Mouse (Mus musculus) lung, embryonic 14.5 days (tissue): ENCODE measurements at regions not wholly inside any gene's neighbourhood (a gene's known extent, or its start where the extent isn't known, plus 50 kb on each side); places are given as distances from the start of the nearest gene placed in this dataset.
"Not testable (repeated sequence)": the region's sequence is repeated elsewhere in the genome, so short reads cannot be mapped to it uniquely, and the experiment has no call there.

Experiments
- ATAC-seq: fragments of 200-750 bp; cut with Nextera tagmentation; 2 replicates; pipeline ENCODE4 v1.8.0; 2017; ENCODE audit warnings: mild to moderate bottlenecking, moderate TSS enrichment, moderate library complexity; ENCODE audit not compliant: insufficient read depth
- DNase-seq: peaks from one replicate; pipeline ENCODE4 v3.0.0-alpha.2; 2015
- H3K27ac ChIP-seq: fragments of 300-500 bp; sonication (generic); 2 replicates; pipeline ENCODE4 v1.5.1; 2014; ENCODE audit warnings: low read depth, mild to moderate bottlenecking, moderate library complexity
- H3K27me3 ChIP-seq: fragments of 300-500 bp; sonication (generic); 2 replicates; pipeline ENCODE4 v1.6.1; 2014; ENCODE audit warnings: low read length, control low read depth; ENCODE audit not compliant: insufficient read depth
- H3K36me3 ChIP-seq: fragments of 300-500 bp; sonication (generic); 2 replicates; pipeline ENCODE4 v1.6.1; 2014; ENCODE audit warnings: control low read depth; ENCODE audit not compliant: insufficient read depth
- H3K4me1 ChIP-seq: fragments of 300-500 bp; sonication (generic); 2 replicates; pipeline ENCODE4 v1.6.1; 2014; ENCODE audit warnings: antibody characterized with exemption, control low read depth; ENCODE audit not compliant: insufficient read depth
- H3K4me2 ChIP-seq: fragments of 300-500 bp; sonication (generic); 2 replicates; pipeline ENCODE4 v1.6.1; 2014; ENCODE audit warnings: mild to moderate bottlenecking
- H3K4me3 ChIP-seq: fragments of 300-500 bp; sonication (generic); 2 replicates; pipeline ENCODE4 v1.5.1; 2014; ENCODE audit warnings: low read depth, low read length
- H3K9ac ChIP-seq: fragments of 300-500 bp; sonication (generic); 2 replicates; pipeline ENCODE4 v1.6.1; 2014
- H3K9me3 ChIP-seq: fragments of 300-500 bp; sonication (generic); 2 replicates; pipeline ENCODE4 v1.6.1; 2016; ENCODE audit warnings: low read depth, low read length, control low read depth
- CTCF ChIP-seq: IDR thresholded peaks from 2 replicates; pipeline ENCODE4 v1.5.1; 2016; ENCODE audit warnings: antibody characterized with exemption, low read depth
- WGBS: fragments of 180-500 bp; shearing (Covaris S2); extraction: QIAGEN DNeasy Blood & Tissue Kit; methylation state at CpG from one replicate; pipeline ENCODE4 v1.1.7; 2014; 5-methylcytosine and 5-hydroxymethylcytosine counted together

GRCm38 (mm10) chr14:53800508-53801136 lies 453.3 kb downstream of the Dad1 start:
- H3K4me2 ChIP-seq, result no peak overlapping the region
- no peaks in the 10 kb centered on the region for H3K9me3 ChIP-seq
- H3K9ac ChIP-seq, result no peak overlapping the region
- no peak for DNase-seq
- no peaks in the 10 kb centered on the region for H3K27me3 ChIP-seq
- no peak for ATAC-seq
- H3K27ac ChIP-seq, result no peak overlapping the region
- no peaks in the 10 kb centered on the region for H3K36me3 ChIP-seq
- WGBS, result 73% methylated on average over 11 of the region's 11 CpGs
- no peaks in the 10 kb centered on the region for H3K4me1 ChIP-seq
- H3K4me3 ChIP-seq, result no peak overlapping the region
- no peak for TF ChIP-seq CTCF

GRCm38 (mm10) chr14:53795160-53795559 lies 458.7 kb downstream of the Dad1 start:
- H3K4me2 ChIP-seq, ATAC-seq, H3K4me3 ChIP-seq, H3K9ac ChIP-seq, H3K4me1 ChIP-seq, H3K36me3 ChIP-seq, DNase-seq, H3K27me3 ChIP-seq, H3K9me3 ChIP-seq, H3K27ac ChIP-seq: not testable (repeated sequence)
- WGBS, result 45% methylated on average over 1 of the region's 1 CpGs

- Histone ChIP-seq H3K4me3 (no peak overlapping the region), H3K27me3 (no peaks in the 10 kb centered on the region), H3K4me2 (no peak overlapping the region), H3K27ac (no peak overlapping the region), H3K9ac (no peak overlapping the region), H3K4me1 (no peaks in the 10 kb centered on the region), H3K36me3 (no peaks in the 10 kb centered on the region), H3K9me3 (no peaks in the 10 kb centered on the region)
- DNase-seq (no peak), ATAC-seq (no peak)
- no peak for TF ChIP-seq CTCF
- WGBS, result 70% methylated on average over 5 of the region's 5 CpGs
Measured at GRCm38 (mm10) chr14:53794527-53794926, 459.4 kb downstream of the Dad1 start.

GRCm38 (mm10) chr14:53792432-53792831 lies 461.5 kb downstream of the Dad1 start:
- H3K4me2 ChIP-seq, H3K9ac ChIP-seq, H3K9me3 ChIP-seq, H3K36me3 ChIP-seq, ATAC-seq, H3K27ac ChIP-seq, H3K27me3 ChIP-seq, DNase-seq, H3K4me3 ChIP-seq, H3K4me1 ChIP-seq: not testable (repeated sequence)
- 74% methylated on average over 1 of the region's 1 CpGs for WGBS

GRCm38 (mm10) chr14:53785547-53785946 lies 468.4 kb downstream of the Dad1 start:
- not testable (repeated sequence) for ATAC-seq, H3K27ac ChIP-seq, H3K4me2 ChIP-seq, DNase-seq, H3K4me1 ChIP-seq, H3K9me3 ChIP-seq, H3K36me3 ChIP-seq, H3K9ac ChIP-seq, H3K27me3 ChIP-seq, H3K4me3 ChIP-seq
- WGBS, result 75% methylated on average over 2 of the region's 2 CpGs

- Histone ChIP-seq H3K4me2 (no peak overlapping the region), H3K27ac (no peak overlapping the region), H3K4me3 (no peak overlapping the region), H3K27me3 (no peaks in the 10 kb centered on the region), H3K36me3 (no peaks in the 10 kb centered on the region), H3K9me3 (no peaks in the 10 kb centered on the region), H3K9ac (no peak overlapping the region), H3K4me1 (no peaks in the 10 kb centered on the region)
- DNase-seq (no peak), ATAC-seq (no peak)
- no peak for TF ChIP-seq CTCF
- WGBS, result 74% methylated on average over 3 of the region's 3 CpGs
Measured at GRCm38 (mm10) chr14:53777375-53777774, 476.5 kb downstream of the Dad1 start.

- TF ChIP-seq CTCF, result peak; percentile 65
- WGBS, result 50% methylated on average over 1 of the region's 1 CpGs
- peak; percentile 74 for DNase-seq
- not testable (repeated sequence) for H3K4me1 ChIP-seq, H3K9ac ChIP-seq, H3K36me3 ChIP-seq, H3K4me2 ChIP-seq, ATAC-seq, H3K9me3 ChIP-seq, H3K27ac ChIP-seq, H3K4me3 ChIP-seq, H3K27me3 ChIP-seq
Measured at GRCm38 (mm10) chr14:53776717-53777116, 477.2 kb downstream of the Dad1 start.

GRCm38 (mm10) chr14:53766501-53766900 lies 487.4 kb downstream of the Dad1 start:
- ATAC-seq, H3K36me3 ChIP-seq, H3K27me3 ChIP-seq, H3K4me1 ChIP-seq, H3K4me2 ChIP-seq, H3K4me3 ChIP-seq, H3K9me3 ChIP-seq, DNase-seq, H3K9ac ChIP-seq, H3K27ac ChIP-seq: not testable (repeated sequence)
- 55% methylated on average over 6 of the region's 6 CpGs for WGBS

GRCm38 (mm10) chr14:53765918-53766317 lies 488.0 kb downstream of the Dad1 start:
- 89% methylated on average over 1 of the region's 1 CpGs for WGBS
- not testable (repeated sequence) for DNase-seq, H3K36me3 ChIP-seq, H3K4me3 ChIP-seq, H3K27ac ChIP-seq, H3K9ac ChIP-seq, H3K27me3 ChIP-seq, H3K9me3 ChIP-seq, ATAC-seq, H3K4me1 ChIP-seq, H3K4me2 ChIP-seq

GRCm38 (mm10) chr14:53760578-53760977 lies 493.3 kb downstream of the Dad1 start:
- ATAC-seq, H3K27ac ChIP-seq, H3K27me3 ChIP-seq, H3K4me3 ChIP-seq, DNase-seq, H3K9ac ChIP-seq, H3K4me2 ChIP-seq, H3K9me3 ChIP-seq, H3K4me1 ChIP-seq, H3K36me3 ChIP-seq: not testable (repeated sequence)
- WGBS, result 60% methylated on average over 2 of the region's 2 CpGs

- ATAC-seq, H3K4me1 ChIP-seq, H3K4me3 ChIP-seq, H3K9ac ChIP-seq, H3K36me3 ChIP-seq, DNase-seq, H3K27ac ChIP-seq, H3K9me3 ChIP-seq, H3K27me3 ChIP-seq, H3K4me2 ChIP-seq: not testable (repeated sequence)
- 72% methylated on average over 4 of the region's 4 CpGs for WGBS
Measured at GRCm38 (mm10) chr14:53757782-53758181, 496.1 kb downstream of the Dad1 start.
